Mouse (Mus musculus) liver, postnatal 0 days (tissue): ENCODE data around the gene U2surp. TPM values are rescaled to one million over a fixed set of nuclear protein-coding genes. Genes with fewer than 3 reads are reported as not detected.
"Not testable (repeated sequence)": the region's sequence is repeated elsewhere in the genome, so short reads cannot be mapped to it uniquely, and the experiment has no call there.

Experiments
- ATAC-seq: fragments of 200-750 bp; cut with Nextera tagmentation; 2 replicates; pipeline ENCODE4 v1.8.0; 2017; ENCODE audit warnings: mild to moderate bottlenecking, moderate library complexity
- DNase-seq: peaks from one replicate; pipeline ENCODE4 v3.0.0-alpha.2; 2016
- H3K27ac ChIP-seq: fragments of 300-500 bp; sonication (generic); 2 replicates; pipeline ENCODE4 v1.5.1; 2014; ENCODE audit warnings: antibody characterized with exemption, moderate library complexity, mild to moderate bottlenecking, low read depth
- H3K27me3 ChIP-seq: fragments of 300-500 bp; sonication (generic); 2 replicates; pipeline ENCODE4 v1.6.1; 2014; ENCODE audit warnings: low read length, control low read depth, mixed read lengths; ENCODE audit not compliant: insufficient read depth
- H3K36me3 ChIP-seq: fragments of 300-500 bp; sonication (generic); replicated peaks from 2 replicates; pipeline ENCODE4 v1.6.1; 2014; ENCODE audit warnings: mild to moderate bottlenecking, control low read depth, low read length, moderate library complexity, mixed read lengths; ENCODE audit not compliant: insufficient read depth
- H3K4me1 ChIP-seq: fragments of 300-500 bp; sonication (generic); 2 replicates; pipeline ENCODE4 v1.6.1; 2014; ENCODE audit warnings: antibody characterized with exemption, mild to moderate bottlenecking, control low read depth; ENCODE audit not compliant: insufficient read depth
- H3K4me2 ChIP-seq: fragments of 300-500 bp; sonication (generic); 2 replicates; pipeline ENCODE4 v1.6.1; 2014; ENCODE audit warnings: low read depth, mild to moderate bottlenecking, low read length, moderate library complexity, mixed read lengths
- H3K4me3 ChIP-seq: fragments of 300-500 bp; sonication (generic); 2 replicates; pipeline ENCODE4 v1.5.1; 2014; ENCODE audit warnings: low read depth, low read length
- H3K9ac ChIP-seq: fragments of 300-500 bp; sonication (generic); replicated peaks from 2 replicates; pipeline ENCODE4 v1.6.1; 2014; ENCODE audit warnings: mild to moderate bottlenecking, moderate library complexity
- H3K9me3 ChIP-seq: fragments of 300-500 bp; sonication (generic); 2 replicates; pipeline ENCODE4 v1.6.1; 2016; ENCODE audit warnings: mild to moderate bottlenecking, control low read depth, low read length, mixed read lengths
- CTCF ChIP-seq: sonication (generic); IDR thresholded peaks from 2 replicates; pipeline ENCODE4 v1.5.1; 2016; ENCODE audit warnings: antibody characterized with exemption, low read depth
- EP300 ChIP-seq: IDR thresholded peaks from 2 replicates; pipeline ENCODE4 v1.6.1; 2016; ENCODE audit warnings: antibody characterized with exemption, low read depth, mild to moderate bottlenecking
- WGBS: fragments of 180-500 bp; shearing (Covaris S2); extraction: QIAGEN DNeasy Blood & Tissue Kit; methylation state at CpG from one replicate; pipeline ENCODE4 v1.1.7; 2014; ENCODE audit not compliant: insufficient replicate concordance; 5-methylcytosine and 5-hydroxymethylcytosine counted together
- polyA plus RNA-seq: library from polyadenylated mRNA; unstranded; fragments of >200 nt; fragmentation: Nextera tagmentation; extraction: Ambion mirVana; gene quantifications from 2 replicates; pipeline ENCODE4 v1.2.1, GENCODE M21; 2015

Gene U2surp
- polyA plus RNA-seq, 1 experiment from 2014 or later: 60.9 TPM

GRCm38 (mm10) chr9:95490003-95490402 lies 21.8 kb downstream of the U2surp start:
- H3K36me3 ChIP-seq: peaks cover 47% of the 10 kb centered on the region
- no peak for ATAC-seq
- no peak overlapping the region for H3K4me3 ChIP-seq
- H3K9me3 ChIP-seq: no peaks in the 10 kb centered on the region
- no peak overlapping the region for H3K9ac ChIP-seq
- no peak overlapping the region for H3K27ac ChIP-seq
- H3K4me2 ChIP-seq: no peak overlapping the region
- 78% methylated on average over 3 of the region's 3 CpGs for WGBS
- TF ChIP-seq EP300 (no peak), CTCF (no peak)
- no peaks in the 10 kb centered on the region for H3K27me3 ChIP-seq
- no peaks in the 10 kb centered on the region for H3K4me1 ChIP-seq
- no peak for DNase-seq

GRCm38 (mm10) chr9:95488861-95489260 lies 22.9 kb downstream of the U2surp start:
- Histone ChIP-seq H3K27me3 (no peaks in the 10 kb centered on the region), H3K4me2 (no peak overlapping the region), H3K27ac (no peak overlapping the region), H3K4me1 (no peaks in the 10 kb centered on the region), H3K4me3 (no peak overlapping the region), H3K9me3 (no peaks in the 10 kb centered on the region), H3K36me3 (peaks cover 49% of the 10 kb centered on the region), H3K9ac (no peak overlapping the region)
- ATAC-seq: no peak
- DNase-seq: no peak
- TF ChIP-seq EP300 (no peak), CTCF (no peak)

GRCm38 (mm10) chr9:95479981-95480380 lies 31.8 kb downstream of the U2surp start:
- Histone ChIP-seq H3K4me2 (no peak overlapping the region), H3K9me3 (no peaks in the 10 kb centered on the region), H3K36me3 (peaks cover 59% of the 10 kb centered on the region), H3K27me3 (no peaks in the 10 kb centered on the region), H3K4me1 (no peaks in the 10 kb centered on the region), H3K9ac (no peak overlapping the region), H3K4me3 (no peak overlapping the region), H3K27ac (0 out of 2 replicates have a peak overlapping the region, but pooled peaks have one; percentile 16)
- ATAC-seq (peak; percentile 43), DNase-seq (no peak)
- no peak for TF ChIP-seq CTCF
- TF ChIP-seq EP300: no peak
- 82% methylated on average over 3 of the region's 3 CpGs for WGBS

GRCm38 (mm10) chr9:95478443-95478842 lies 33.4 kb downstream of the U2surp start:
- Histone ChIP-seq H3K4me2 (no peak overlapping the region), H3K36me3 (peaks cover 58% of the 10 kb centered on the region), H3K27me3 (no peaks in the 10 kb centered on the region), H3K27ac (no peak overlapping the region), H3K9ac (no peak overlapping the region), H3K9me3 (no peaks in the 10 kb centered on the region), H3K4me3 (no peak overlapping the region), H3K4me1 (no peaks in the 10 kb centered on the region)
- no peak for DNase-seq
- 86% methylated on average over 5 of the region's 5 CpGs for WGBS
- TF ChIP-seq CTCF (no peak), EP300 (no peak)
- ATAC-seq: no peak

GRCm38 (mm10) chr9:95472926-95473325 lies 38.9 kb downstream of the U2surp start:
- H3K27ac ChIP-seq: no peak overlapping the region
- no peak overlapping the region for H3K4me2 ChIP-seq
- DNase-seq: no peak
- no peaks in the 10 kb centered on the region for H3K27me3 ChIP-seq
- H3K4me3 ChIP-seq: no peak overlapping the region
- peaks cover 50% of the 10 kb centered on the region for H3K36me3 ChIP-seq
- H3K9ac ChIP-seq: no peak overlapping the region
- TF ChIP-seq EP300 (no peak), CTCF (peak; percentile 67)
- 89% methylated on average over 1 of the region's 1 CpGs for WGBS
- no peak for ATAC-seq
- H3K9me3 ChIP-seq: no peaks in the 10 kb centered on the region
- no peaks in the 10 kb centered on the region for H3K4me1 ChIP-seq

- H3K9me3 ChIP-seq, H3K27ac ChIP-seq, H3K4me1 ChIP-seq, H3K9ac ChIP-seq, H3K4me2 ChIP-seq, H3K4me3 ChIP-seq, DNase-seq, ATAC-seq, H3K27me3 ChIP-seq: not testable (repeated sequence)
- H3K36me3 ChIP-seq: peaks cover 56% of the 10 kb centered on the region
- 83% methylated on average over 7 of the region's 7 CpGs for WGBS
Observed at GRCm38 (mm10) chr9:95469011-95469576, 42.7 kb downstream of the U2surp start.

GRCm38 (mm10) chr9:95464028-95464427 lies 47.8 kb downstream of the U2surp start:
- 92% methylated on average over 1 of the region's 1 CpGs for WGBS
- 0 out of 2 replicates have a peak, but pooled peaks have one; percentile 8 for TF ChIP-seq CTCF
- no peak for TF ChIP-seq EP300
- H3K9ac ChIP-seq: no peak overlapping the region

More at GRCm38 (mm10) chr9:95464028-95464427, 47.8 kb downstream of the U2surp start:
- H3K4me1 ChIP-seq: no peaks in the 10 kb centered on the region
- H3K36me3 ChIP-seq: peaks cover 56% of the 10 kb centered on the region
- DNase-seq (no peak), ATAC-seq (no peak)
- H3K9me3 ChIP-seq: no peaks in the 10 kb centered on the region
- H3K4me3 ChIP-seq: no peak overlapping the region
- H3K4me2 ChIP-seq: no peak overlapping the region
- H3K27ac ChIP-seq: no peak overlapping the region
- no peaks in the 10 kb centered on the region for H3K27me3 ChIP-seq
